Mouse (Mus musculus) spleen, postnatal 14 days (tissue): ENCODE results near the gene Egfr.
A peak's percentile ranks its signal among the peaks of the same experiment; 100 is the strongest.

Experiments
- DNase-seq, 2 experiments: peaks; one replicate each; pipeline ENCODE4 v3.0.0; 2021 to 2022; ENCODE audit warnings: low spot score in 2 of 2

The Egfr gene

DNA sequence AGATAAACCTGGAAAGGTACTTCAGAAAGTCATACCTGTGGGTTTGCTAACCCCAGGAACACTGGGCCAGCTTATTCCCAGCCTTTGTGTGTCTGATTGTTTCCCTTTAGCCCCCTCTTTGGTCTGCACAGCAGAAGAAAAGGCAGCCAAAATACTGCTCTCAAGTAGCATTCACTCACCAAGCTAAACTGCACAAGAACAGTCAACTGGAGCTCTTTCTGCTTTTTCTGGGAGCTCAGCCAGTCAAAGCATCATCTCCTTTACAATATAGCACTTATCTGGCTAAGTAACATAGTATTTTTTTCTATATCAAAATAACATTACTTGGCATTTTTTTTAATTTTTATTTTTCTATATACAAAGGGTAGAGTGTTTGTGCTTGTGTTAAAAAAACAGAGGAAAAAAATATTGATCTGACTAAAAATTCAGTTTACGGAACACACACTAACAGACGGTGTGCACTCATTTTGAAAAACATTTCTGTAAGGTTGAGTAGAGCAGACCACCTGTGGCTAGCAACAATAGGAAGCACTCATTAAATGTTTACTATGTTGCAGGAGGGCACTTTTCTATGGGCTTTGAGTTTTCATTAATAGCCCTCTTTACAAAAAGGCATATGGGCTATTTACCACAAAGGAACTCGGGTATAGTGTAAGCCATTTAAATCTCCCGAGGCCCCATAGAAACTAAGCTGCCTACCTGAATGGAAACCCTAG lies 72.0 kb downstream of the Egfr start:
- no peak for DNase-seq

DNA sequence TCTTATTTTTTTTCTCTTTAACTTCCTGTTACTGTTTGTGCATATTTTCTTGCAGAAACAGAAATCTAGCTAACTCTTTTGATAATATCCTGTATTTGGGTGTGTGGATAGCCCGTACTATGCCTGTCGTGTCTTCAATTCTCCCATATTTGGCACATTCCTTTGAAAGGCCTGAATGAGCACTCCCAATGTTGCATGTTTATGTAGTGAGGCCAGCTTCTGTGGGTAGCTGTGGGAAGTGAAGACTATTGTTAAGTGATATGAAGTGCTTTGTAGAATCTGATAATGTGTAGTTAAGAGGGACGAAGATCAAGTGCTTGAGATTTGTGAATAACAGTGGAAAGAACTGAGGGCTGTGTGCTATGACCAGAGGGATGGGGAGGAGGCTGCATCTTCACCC lies 77.5 kb downstream of the Egfr start:
- no peak for DNase-seq

DNA sequence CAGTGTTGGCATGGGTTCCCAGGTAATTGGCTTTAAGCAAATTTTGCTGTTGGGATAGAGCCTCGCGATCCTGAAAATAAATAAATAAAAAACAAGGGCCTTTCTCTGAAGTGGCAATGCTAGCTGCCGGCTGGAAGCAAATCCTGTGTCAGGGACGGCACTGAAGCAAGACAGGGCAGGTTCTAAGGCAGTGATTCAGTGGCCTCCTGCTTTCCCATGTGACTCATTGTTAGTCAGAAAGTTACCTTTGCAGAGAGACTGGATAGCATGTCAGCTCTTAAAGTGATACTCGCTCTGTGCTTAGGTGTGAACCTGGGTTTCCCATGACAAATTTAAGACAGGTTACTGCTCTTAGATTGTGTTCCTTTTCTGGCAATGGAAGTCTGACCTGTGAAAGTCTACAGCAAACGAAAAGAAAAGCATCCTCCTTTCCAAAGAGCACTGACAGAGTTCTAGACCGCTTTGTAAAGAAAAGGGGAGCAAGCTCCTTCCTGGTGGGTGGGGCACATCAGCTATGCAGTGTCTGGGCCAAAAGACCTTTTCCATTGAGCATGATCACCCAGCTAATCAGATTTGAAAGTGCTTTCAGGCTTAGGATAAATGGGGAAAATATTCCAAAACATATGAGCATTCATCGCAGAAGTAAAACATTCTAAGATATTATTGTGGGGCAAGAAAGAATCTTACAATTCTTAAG lies 78.7 kb downstream of the Egfr start:
- no peak for DNase-seq

DNA sequence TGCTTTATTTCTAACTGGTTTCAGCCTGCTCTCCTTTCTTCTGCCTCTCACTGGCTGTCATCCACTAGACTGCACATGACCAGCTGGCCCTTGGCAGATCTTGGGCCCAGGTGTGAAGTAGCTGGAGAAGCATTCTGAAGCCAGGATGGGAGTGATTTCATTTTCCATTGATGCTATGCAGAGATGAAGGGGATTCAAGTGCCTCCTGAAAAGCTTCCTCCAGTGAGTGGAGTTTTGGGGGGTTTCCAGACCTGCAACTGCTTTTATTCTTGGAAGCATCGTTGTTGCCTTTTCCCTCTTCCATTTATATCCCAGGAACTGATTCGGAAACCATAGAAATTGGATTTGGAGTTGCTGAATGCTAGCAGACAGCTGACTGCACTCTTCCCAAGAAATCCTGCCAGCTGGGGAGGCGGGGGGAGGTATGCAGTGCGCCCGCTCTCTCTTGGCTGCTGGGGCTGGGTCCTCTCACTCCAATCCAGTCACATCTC lies 80.0 kb downstream of the Egfr start:
- no peak for DNase-seq

DNA sequence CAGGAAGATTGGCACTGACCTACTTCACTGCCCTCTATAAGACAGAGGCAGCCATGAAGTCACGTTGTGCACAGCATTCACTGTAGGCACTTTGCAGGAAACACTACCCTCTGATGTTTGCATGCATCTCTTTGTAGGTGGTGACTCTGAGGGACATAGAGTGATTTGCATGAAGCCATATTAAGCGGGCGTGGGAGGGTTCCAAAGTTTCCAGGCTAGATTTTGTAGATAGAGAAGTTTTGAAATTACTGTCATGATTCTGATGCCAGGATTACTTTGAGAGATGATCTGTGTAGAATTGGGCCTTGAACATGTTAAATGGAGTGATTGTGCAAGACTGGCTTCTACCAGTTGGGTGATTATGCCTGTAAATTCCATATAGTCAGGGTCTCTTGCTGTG lies 86.8 kb downstream of the Egfr start:
- no peak for DNase-seq

DNA sequence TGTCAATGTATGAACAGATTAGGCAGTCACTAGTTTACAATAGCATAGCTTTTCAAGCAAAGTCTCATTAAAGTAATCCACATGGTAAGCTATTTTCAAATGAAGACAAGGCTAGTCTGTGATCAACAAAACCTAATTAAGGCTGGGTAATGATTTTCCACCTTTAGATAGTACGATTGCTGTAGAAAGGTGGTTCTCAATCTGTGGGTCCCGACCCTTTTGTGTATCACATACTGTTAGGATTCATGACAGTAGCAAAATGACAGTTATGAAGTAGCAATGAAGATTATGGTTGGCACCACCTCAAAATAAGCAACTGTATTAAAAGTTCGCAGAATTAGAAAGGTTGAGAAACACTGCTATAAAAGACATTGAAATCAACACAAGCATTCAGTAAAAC lies 90.9 kb downstream of the Egfr start:
- DNase-seq = no peak

DNA sequence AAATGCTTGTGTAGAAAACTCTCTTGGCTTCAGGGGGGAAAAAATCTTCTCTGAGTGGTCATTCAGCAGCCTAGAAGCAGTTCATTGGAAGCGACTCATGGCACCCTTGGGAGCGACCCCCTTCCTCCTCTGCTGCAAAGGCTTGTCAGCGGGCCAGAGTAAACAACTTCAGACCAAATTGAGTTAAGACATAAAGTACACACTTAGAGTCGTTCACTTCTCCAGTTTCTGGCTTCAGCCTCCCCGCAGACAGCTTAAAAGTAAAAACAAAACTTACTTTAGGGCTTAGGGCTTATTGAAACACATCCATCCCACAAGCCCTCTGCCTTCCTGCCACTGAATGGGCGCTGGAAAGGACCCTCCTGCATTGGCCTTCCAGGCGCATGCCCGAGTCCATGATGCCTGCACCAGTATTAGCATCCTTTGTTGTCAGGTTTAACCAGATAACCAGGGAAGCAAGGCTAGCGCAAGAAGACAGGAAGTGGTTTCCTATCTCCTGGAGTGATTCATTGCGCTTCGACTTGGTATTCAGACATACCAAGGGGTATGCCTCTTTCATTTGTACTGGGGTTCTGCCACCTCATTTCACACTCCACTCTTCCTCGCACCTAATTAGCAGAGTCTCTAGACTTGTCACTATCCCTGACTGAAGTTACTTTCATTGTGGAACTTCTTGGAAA lies 92.0 kb downstream of the Egfr start:
- no peak for DNase-seq

DNA sequence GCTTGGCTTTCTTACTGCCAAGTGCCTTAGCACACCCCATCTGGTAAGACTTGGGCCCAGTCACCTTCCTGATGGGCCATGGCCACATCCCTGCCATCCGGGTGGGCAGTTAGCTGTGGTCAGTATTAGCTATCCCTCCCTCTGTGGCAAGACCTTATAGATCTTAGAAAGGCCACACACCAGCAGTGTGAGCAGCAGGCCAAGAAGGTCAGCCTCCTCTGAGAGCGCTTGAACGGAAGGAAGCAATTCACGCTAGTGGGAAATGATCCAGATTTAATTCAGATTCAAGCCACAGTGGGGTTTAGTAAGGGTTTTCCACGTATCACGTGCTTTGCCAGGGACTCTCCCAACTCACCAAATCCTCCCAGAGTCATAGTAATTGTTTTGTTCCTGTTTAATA lies 96.9 kb downstream of the Egfr start:
- no peak for DNase-seq

DNA sequence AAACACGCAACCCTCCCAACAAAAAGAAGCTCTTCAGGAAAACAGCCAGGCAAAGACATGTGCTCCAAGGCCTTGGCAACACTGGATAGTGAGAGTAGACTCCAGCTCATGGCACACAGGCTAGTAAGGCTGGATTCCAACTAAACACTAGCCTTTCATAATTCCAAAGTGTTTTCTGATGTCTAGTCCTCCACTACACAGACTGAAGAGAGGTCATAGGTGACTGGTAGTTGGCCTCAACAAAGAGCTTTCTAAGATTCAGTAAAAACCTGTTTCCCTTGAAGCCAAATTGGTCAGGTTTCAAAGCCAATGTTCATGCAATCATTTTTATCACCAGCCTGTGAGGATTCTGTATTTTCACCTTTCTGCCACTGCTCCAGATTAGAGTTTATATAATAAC lies 99.4 kb downstream of the Egfr start:
- DNase-seq = no peak

DNA sequence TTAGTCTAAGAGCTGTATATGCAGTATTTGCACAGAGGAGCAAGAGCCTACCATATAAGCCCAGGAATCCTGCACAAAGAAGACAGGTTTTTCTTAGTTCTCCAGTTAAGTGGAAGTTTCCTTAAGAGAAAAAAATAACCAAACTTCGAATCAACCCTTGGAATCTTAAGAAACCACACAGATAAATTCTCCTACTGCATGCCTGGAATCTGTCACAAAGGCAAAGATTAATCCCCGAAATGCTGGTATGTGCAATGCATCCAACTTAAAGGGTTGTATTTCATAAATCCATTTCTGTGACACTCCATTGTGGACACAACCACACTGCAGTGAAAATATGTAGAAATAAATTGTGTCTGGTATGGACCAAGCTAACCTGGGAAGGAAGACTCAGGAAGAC lies 102.1 kb downstream of the Egfr start:
- DNase-seq = no peak

DNA sequence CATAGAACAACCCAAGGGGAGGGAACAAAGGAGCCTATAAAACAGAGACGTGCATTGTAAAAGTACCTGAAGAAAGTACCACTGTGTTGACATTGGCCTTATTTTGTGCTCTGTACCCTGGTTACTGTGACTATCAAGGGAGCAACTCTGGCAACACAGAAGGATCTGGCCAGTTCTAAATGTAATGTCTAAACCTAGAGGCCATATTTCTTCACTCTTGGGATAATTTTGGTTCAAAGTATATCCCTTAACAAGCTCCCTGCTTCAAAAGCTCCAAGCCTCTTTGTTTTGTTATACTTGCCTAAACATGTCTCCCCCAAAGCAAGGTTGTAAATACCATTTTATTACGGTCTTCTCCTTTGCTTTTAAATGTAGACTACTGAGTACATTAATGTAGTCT lies 105.3 kb downstream of the Egfr start:
- DNase-seq = no peak

DNA sequence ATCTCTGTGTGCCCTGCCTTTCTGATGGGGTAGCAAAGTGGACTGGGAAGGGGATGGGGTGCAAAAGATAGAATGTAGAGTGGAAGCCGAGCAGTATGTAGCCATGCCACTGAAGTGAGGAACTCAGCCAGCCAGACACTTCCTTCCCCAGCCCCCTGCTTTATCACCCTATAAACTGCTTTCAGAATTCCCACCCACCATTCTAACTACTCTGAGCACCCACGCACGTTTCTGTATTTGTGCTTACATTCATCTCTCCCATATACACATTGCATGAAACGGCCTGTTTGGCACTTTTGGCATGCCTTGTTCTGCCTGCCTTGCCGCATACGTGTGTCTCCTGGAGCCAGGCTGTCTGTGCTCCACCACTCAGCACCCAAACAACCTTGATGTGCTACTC lies 109.0 kb downstream of the Egfr start:
- no peak for DNase-seq

DNA sequence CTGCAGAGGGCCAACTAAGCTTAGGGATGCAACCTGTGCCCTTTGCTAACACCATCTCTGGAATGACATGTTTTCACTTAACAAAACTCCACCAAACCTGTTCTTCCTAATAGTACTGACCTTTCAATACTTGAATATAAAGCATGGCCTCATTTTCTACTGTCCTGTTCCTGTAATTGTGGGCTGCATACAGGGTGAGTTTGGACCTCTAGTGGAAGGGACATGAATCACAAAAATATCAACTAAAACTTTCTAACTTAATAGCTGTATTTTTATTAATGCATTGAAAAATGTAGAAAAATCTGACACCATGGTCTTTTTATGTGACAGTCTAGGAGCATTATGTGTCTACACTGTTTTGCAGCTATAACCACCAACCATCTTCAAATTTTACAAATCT lies 111.5 kb downstream of the Egfr start:
- no peak for DNase-seq

DNA sequence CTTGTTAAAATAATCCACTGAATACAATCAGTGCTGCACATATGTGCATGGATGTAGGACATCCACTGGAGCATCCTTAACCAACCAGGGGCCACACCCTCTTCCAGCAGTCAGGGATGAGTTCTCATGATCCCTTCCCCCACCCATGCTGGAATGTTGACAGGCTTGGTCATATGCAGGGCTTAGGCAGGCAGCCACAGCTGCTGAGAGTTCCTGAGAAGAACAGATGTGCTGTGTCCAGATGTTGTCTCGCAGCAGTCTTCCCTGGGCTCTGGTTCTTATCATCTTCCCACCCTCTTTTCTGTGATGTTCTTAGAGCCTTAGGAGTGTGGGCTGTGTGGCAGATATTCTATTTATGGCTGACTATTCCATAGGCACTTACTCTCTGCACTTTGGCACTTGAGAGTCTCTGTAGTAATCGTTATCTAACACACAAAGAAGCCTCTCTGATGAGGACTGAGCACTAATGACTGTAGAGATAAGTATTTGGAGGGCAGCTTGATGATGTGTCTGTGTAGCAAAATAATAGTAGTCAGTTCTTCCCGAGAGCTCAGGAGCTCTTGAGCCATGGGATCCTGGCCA lies 113.1 kb downstream of the Egfr start:
- no peak for DNase-seq

DNA sequence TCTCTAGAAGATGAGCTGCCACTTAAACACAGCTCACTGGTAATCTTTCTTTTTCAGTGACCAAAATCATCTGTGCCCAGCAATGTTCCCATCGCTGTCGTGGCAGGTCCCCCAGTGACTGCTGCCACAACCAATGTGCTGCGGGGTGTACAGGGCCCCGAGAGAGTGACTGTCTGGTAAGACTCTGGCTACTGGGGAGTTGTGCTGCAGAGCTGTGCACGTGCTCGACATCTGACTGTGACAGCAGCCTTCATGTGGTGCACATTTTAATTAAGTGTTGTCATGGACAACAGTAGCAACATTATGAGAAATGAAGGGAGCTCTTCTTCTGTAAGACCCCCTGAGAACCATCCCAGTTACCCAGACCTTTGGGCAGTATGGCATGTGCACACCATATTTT lies 116.0 kb downstream of the Egfr start:
- DNase-seq = no peak

DNA sequence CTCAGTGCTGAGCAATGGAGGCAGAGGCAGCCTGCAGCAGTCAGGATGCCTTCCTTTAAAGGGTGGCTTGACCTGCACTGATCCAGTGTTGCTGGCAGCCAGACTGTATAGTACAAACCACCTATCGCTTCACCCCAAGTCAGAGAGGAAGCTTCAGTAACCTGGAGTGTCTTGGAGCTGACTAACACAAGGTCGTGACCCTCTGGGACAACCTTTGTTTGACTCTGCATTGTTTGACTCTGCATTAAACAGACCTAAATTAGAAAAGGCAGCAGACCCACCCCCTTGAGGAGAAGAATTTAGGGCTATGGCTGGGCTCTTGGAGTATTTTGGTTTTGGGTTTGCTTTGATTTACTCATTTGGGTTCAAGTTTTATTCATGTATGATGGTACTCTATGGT lies 117.5 kb downstream of the Egfr start:
- no peak for DNase-seq

DNA sequence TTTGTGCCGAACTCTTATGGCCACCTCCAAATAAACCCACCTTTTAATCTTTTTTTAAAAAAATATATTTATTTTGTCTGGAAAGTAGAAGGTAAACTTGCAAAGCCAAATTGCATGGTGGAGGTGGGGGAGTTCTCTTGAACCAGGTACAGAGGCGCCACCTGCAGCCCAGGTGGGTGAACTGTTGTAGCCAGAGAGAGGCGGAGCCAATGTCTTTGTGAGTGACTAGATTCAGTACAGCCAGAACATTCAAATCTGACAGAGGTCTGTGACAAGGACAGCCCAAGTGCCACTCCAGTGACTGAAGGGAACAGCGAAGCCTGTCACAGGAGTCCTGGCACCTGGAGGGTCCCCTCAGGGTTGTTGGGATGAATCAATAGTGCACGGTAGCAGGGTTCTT lies 119.1 kb downstream of the Egfr start:
- DNase-seq = peak in 1 of 2 experiments; percentile 25

DNA sequence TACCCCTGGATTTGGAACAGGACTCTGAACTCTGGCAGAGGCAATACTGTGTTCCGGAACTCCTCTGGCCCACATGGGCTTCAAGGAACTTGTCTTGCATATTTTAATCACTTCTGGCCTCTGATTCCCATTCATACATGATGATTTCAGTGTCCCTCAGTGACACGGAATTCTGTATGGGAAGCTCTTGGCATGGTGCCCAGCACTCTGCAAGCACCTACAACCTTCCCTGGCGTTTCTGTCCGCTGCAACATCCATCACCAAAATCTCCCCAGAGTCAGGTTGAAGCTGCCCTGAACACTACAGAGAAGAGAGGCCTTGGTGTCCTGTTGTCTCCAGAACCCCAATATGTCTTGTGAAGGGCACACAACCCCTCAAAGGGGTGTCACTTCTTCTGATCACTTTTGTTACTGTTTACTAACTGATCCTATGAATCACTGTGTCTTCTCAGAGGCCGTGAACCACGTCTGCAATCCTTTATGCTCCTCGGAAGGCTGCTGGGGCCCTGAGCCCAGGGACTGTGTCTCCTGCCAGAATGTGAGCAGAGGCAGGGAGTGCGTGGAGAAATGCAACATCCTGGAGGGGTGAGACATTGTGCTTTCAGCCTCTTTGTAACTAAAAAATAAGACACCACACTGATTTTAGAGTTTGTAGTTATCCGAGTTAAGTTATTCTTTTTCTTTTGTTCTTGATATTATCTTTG lies 125.8 kb downstream of the Egfr start:
- DNase-seq = no peak

DNA sequence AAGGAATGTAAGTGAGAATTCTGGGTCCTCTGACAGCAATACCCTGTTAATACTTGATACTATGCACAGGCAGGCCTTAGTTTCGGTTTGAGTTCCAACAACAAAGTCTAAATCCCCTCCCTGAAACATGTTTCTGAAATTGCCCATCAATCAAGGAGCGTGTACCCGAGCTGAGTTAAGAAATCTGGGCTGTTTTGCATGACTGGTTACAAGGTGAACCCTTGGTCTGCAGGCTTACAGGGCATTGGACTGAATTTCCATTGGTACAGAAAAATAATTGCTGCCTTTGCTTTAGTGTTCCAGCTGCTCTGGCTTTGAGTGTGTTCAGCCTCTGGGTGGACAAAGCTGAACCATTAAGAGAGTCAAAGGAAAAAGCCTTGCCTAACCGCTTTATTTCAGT lies 129.9 kb downstream of the Egfr start:
- no peak for DNase-seq

DNA sequence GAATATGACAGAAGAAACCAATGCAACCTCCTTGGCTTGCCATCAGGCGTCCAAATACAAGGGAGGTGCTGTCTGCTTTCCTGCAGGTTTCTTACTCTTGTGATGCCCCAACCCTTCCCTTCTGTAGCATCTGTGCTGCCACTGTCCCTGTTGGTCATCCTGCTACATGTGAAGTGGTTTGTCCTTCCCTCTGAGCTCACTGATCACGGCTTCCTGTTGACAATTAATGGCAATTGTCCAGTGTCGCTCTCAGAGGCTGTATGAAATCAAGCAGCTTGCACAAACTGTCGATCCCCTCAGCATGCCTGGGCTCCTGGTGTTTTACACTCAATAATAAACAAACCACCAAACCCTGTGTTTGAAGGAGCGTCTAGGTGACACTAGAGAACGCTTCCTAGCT lies 134.1 kb downstream of the Egfr start:
- no peak for DNase-seq

DNA sequence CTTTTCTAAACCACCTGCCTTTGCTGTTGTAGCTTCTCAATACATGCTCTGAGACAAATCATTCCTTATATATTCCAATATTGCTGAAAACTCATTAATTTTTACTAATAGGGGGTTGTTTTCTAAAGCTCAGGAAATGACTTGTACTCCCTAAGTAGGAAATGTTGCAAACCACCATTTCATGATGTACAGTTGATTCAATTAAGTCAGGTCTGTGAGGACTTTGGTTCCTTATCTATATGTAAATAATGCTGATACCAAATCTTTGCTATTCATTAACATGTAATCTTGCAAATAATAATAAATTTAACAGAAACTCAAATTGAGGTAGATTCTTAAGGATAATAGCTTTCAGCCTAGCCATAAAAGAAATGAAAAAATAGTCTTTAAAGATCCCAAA lies 136.1 kb downstream of the Egfr start:
- no peak for DNase-seq
